Mouse (Mus musculus) adrenal gland, adult 2 months (tissue): Measurements from ENCODE around the gene Zfp422. TPM values are rescaled to one million over a fixed set of nuclear protein-coding genes. Genes with fewer than 3 reads are reported as not detected.
A peak's percentile ranks its signal among the peaks of the same experiment; 100 is the strongest.
"Not testable (repeated sequence)": the region's sequence is repeated elsewhere in the genome, so short reads cannot be mapped to it uniquely, and the experiment has no call there.

Experiments used
- DNase-seq: peaks from one replicate; pipeline ENCODE4 v3.0.0; 2021
- polyA plus RNA-seq: library from polyadenylated mRNA; depleted of rRNA; stranded (reverse); fragments of >200 nt; gene quantifications from 2 replicates; pipeline ENCODE4 v1.2.3, GENCODE M21; 2012
- total RNA-seq, 2 experiments: library from RNA; stranded (reverse); gene quantifications; 2 replicates each; pipeline ENCODE4 v1.2.3; 2021

Gene Zfp422
- total and polyA plus RNA-seq, 3 experiments: 5.0 to 22.9 (median 14.8) TPM

GRCm38 (mm10) chr6:116650406-116650805, 21.6 kb upstream of the Zfp422 start, which contains the start of gene Depp1:
TSS of gene Depp1 (plus strand) at chr6:116650609.
- peak; percentile 69 for DNase-seq

GRCm38 (mm10) chr6:116649811-116650210, 21.0 kb upstream of the Zfp422 start:
- DNase-seq: no peak

DNA sequence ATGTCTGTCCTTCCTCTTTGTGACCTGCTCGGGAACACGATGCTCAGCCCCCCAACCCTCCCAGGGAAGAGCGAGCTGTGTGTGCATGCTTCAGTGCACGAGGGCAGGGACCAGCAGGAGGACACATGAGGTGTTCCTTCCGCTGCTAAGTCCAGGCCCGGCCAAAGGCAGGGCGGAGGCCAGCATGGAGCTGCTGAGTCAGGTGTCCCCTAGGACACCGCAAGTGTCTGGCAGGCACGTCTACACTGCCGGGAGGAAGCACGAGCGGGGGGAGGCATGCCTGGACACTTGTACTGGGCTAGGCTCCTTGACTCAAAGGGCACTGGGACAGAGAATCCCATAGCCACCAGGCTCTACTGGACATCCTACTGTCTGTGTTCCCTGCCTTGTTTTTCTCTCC, 19.0 kb upstream of the Zfp422 start:
- DNase-seq: peak; percentile 57

DNA sequence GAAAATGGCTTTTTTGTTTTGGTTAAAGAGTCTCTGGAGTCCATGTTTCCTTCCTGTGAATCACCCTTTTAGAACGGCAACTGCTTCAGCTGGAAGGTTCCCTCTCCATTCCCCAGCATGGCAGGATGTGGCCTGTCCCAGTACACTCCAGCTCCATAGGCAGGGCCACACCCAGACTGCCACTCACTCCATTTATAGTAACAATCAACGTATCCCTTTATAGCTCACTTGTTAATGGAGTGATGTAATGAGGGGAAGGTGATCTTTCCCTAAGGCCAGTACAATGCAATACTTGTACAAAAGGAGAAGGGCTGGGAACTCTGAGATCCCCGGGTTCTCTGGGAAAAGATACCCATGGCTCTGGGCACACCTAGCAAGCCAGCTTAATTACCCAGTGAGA, 15.5 kb upstream of the Zfp422 start:
- no peak for DNase-seq

- DNase-seq: no peak
These were observed 15.1 kb upstream of the Zfp422 start for GRCm38 (mm10) chr6:116643881-116644280.

DNA sequence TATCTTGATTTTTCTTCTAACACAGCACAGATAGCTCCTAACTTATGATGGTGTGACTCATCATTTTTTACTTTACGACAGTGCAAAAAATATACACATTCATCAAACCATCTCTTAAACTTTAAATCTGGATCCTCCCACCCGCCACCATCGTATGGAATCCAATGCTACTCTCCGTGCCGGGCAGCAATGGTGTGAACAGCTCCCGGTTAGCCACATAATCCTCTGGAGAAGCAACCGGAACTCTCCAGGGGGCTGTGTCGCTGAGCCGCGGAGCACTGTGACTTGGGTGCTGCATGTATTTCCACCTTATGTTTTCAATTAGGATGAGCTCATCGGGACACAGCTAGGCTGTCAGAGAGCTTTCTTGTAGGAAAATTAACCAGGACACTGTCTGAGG, 14.1 kb upstream of the Zfp422 start:
- DNase-seq: no peak

DNA sequence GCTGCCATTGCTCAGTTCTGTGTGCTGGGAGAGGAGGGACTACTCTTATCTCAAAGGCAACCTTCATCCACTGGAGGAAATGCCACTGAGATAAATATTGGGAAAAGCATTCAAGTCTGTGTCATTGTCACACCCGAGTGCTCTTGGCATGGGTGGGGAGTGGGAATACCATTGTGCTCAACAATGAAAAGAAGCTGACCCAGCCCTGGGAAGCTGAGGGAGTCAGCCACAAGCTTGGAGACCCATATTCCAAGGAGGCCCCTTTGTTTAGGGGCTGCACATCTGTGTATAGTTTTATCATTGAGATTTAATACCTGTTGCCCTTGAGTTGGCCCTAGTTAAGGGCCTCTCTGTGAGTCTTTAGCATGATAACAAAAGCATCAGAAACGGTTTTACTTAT, 10.9 kb upstream of the Zfp422 start:
- no peak for DNase-seq

DNA sequence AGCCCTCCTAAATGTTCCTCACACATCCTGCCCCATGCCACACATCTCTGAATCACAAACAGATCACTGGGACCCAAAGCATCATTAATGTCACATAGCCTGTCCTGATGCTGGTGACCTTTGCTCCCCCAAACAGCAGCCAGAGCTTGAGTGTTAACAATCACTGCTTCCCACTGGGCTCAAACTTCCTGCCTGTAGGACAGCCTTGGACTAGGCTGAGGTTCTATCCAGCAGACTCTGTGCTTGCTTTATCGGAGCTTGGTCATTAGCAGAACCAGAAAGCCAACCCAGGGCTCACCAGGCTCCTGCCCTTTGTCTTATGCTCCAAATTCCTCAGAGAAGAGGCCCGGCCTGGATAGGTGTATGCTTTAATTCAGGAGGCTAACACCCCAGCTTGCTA, 10.1 kb upstream of the Zfp422 start:
- no peak for DNase-seq

GRCm38 (mm10) chr6:116637496-116637895, 8.7 kb upstream of the Zfp422 start:
- peak; percentile 21 for DNase-seq

DNA sequence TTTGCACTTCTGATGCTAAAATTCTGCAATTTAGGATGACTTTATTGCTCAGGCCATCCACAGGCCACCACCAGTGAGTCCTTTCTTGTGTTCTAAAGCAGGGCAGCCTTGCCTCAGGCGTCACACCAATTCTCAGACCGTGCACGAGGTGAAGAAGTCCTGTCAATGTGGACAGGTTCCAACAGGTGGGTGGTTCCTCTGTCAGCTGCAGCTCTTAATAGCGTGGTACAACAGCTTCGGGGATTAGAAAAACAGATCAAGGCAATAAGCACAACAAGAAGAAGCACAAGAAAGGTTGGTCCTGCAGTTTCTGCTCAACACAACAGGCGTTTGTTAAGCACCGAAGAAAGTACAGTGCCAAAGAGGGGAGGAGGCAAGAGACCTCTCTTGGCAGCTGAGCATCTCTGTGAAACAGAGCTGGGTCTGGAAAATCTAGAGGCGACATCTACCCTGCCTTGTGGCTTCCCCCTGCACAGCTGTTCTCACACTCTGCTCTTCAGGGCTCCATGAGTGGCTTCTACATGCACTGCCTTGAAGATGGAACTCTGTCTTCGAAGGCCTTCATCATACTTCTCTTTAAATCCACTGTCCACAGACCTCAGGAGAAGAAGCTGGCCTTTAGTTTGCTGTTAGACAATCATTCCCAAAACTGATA, 7.9 kb upstream of the Zfp422 start:
- DNase-seq: no peak

DNA sequence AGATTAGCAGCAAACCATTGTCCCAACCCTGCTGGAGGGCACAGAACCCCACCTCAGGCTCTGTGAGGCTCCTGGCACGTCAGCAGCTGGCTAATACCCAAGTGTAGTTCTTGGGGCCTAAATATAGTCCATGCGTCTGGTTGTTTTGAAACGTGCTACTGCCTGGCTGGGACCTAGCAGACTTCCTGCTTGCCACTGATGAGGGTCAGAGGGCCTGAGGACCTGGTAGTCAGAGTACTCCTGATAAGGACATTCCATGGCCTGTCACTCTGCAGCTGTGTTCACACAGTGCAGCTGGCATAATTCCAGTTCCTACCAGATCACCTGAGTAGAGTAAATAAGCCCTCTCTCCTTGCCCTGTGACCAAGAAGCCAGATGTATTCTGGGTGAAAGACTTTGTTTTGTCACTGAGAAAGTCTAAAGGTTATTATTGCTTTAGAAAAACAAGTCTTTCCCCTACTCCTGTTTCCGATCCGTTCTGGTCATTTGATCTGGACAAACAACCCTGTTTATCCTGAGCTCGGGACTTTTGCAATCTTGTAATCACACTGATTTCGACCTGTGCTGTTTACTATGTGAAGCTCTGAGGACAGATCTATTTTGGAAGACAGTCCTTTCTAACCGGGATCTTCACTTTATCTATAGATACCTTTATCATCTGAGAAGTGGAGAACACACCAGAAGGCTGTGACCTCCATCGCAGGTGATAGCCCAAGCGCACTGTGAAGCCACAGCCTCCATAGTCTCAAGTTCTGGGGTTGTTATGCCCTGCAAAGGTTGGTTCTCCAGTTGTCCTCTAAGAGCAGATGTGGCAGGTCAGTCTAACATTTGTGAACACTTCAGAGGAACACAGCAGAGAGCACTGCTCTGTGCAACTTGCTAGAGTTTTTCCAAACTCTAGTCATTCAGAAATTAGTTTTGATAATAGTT, 6.7 kb upstream of the Zfp422 start:
- DNase-seq: peak; percentile 73

- DNase-seq: no peak
These were observed 5.2 kb upstream of the Zfp422 start for GRCm38 (mm10) chr6:116633741-116634695.

DNA sequence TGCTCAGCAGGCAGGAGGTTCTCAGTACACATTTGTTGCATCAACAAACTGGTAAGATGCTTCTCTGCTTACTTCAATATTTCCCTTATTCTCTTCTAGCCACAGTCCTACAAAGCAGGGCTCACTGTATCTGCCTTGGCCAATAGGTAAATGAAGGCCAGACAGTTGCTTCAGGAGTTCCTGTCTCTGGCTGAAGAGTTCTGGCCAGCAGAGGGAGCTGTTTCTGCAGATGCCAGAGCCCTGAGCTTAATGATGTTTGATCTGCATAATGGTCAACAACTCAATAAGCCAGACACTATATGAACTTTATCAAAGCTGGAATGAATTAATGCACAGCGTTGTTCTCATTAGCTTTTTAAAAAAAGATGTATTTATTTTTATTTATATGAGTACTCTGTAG, 3.3 kb upstream of the Zfp422 start:
- DNase-seq: peak; percentile 77

- no peak for DNase-seq
These were observed 967 bp upstream of the Zfp422 start for GRCm38 (mm10) chr6:116629766-116630165.

DNA sequence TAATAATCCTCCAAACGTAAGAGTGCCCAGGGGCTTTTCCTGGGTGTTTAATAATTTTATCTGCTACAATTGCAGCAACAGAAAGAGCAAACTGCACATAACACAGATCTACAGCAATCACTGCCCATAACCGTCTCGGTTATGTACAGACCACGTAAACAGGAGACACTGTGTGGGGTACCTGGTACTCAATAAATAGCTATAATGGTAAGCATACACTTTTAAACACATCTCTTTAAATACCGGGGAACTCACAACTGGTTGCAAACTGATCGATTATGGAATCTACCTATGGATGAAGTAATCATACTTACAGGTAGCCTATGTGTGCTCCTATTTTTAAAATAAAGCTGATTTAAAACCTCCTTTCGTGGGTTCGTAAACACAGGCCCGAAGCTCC, 704 bp downstream of the Zfp422 start:
- DNase-seq: no peak

DNA sequence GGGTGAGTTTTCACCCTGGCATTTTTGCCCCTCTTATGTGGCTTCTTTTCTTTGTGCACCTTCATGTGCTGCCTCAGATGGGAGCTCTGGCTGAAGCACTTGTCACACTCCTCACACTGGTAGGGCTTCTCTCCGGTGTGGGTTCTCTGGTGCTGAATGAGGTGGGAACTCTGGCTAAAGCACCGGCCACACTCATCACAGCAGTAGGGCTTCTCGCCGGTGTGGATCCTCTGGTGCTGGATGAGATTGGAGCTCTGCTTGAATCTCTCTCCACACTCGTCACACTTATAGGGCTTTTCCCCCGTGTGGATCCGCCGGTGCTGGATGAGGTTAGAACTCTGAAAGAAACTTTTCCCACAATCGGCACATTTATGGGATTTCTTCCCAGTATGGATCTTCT, 2.4 kb downstream of the Zfp422 start:
- DNase-seq: not testable (repeated sequence)

DNA sequence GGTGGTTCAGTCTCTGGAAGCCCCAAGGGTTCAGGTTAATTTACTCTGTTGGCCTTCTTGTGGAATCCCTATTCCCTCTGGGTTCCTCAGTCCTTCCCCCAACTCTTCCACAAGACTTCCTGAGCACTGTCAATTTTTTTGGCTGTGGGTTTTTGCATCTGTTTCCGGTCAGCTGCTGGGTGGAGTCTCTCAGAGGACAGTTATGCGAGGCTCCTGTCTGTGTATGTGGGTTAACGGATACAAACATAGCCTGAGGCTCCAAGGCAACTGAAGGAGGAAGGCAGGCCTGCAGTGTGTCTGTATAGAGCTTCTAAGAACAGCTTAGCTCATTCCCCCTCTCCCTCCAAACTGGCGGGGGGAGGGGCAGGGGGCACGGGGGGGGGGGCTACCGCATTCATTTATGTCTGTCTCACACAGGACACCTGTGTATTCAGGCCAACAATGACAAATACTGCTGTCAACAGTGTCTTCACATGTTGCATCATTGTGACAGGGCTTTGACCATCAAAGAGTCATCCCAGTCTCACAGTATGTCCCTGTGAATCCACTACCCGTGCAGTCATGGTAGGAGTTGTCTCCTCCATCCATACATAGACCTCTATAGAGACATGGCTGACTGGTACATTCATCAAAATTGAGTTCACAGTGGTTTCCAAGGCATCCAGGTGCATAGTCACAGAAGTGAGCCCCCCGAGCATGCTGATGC, 7.3 kb downstream of the Zfp422 start:
- no peak for DNase-seq

GRCm38 (mm10) chr6:116618073-116618472, 10.7 kb downstream of the Zfp422 start:
- DNase-seq: no peak

DNA sequence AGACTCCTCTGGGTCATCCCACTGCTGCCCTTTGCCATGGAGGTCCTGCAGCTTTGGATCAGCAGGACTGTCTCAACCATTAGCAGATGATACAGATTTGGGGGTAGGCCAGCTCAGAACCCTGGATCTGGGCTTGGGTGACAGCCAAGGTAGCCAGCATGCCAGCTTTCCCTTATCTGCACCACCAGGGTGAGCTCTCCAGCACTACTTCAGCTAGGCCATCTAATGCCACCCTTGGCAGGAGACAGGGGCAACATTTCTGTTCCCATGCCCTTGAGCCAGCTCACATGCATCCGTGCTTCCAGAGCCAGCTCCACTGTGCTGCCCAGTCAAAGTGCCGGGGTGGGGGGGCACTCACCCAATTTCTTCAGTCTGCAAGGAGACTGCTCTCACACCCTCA, 13.1 kb downstream of the Zfp422 start:
- DNase-seq: no peak

DNA sequence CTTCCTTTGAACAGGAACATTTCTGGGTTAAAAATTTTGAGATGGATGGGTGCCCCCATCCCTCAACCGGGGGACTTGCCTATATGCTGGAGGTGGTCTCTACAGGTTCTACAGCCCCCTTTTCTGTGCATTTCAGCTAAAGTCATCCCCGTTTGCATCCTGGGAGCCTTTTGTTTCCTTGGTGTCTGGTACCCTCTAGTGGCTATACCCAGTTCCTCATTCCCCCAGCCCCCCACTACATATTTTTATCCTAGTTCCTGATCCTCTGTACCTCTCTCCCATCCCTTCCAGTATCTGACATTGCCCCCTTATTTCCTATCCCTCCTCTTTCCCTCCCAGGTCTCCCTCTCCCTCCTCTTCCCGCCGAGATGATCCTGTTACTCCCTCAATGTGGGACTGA, 21.6 kb downstream of the Zfp422 start:
- DNase-seq: no peak

GRCm38 (mm10) chr6:116600969-116601368, 27.8 kb downstream of the Zfp422 start:
- not testable (repeated sequence) for DNase-seq

GRCm38 (mm10) chr6:116584095-116584494, 44.7 kb downstream of the Zfp422 start, which contains the start of gene Olfr215:
TSS of gene Olfr215 (minus strand) at chr6:116584195.
- DNase-seq: no peak
